Mouse (Mus musculus): ENCODE measurements around the gene Itgb3. TPM values are rescaled to one million over a fixed set of nuclear protein-coding genes. Genes with fewer than 3 reads are reported as not detected.

The Itgb3 gene
- total RNA-seq, 2 experiments from 2014 or later = 2.0 to 4.0 TPM

GRCm38 (mm10) chr11:104618638-104619076, 10.9 kb downstream of the Itgb3 start:
- peak; percentile 19 for ATAC-seq (replicated peaks; ENCODE audit: poor library complexity)

- no peak for ATAC-seq (replicated peaks; ENCODE audit: poor library complexity)
These were observed 11.6 kb downstream of the Itgb3 start for GRCm38 (mm10) chr11:104619084-104620022.

GRCm38 (mm10) chr11:104622040-104622962, 14.5 kb downstream of the Itgb3 start:
- ATAC-seq (replicated peaks; ENCODE audit: poor library complexity) = peak; percentile 32

GRCm38 (mm10) chr11:104624791-104625391, 17.1 kb downstream of the Itgb3 start:
- no peak for ATAC-seq (replicated peaks; ENCODE audit: poor library complexity)

GRCm38 (mm10) chr11:104625453-104626402, 17.9 kb downstream of the Itgb3 start:
- ATAC-seq (replicated peaks; ENCODE audit: poor library complexity) = peak; percentile 16; the same call in 1 of the 2 replicates

GRCm38 (mm10) chr11:104626635-104627034, 18.8 kb downstream of the Itgb3 start:
- no peak for ATAC-seq (replicated peaks; ENCODE audit: poor library complexity)

GRCm38 (mm10) chr11:104627616-104628301, 20.0 kb downstream of the Itgb3 start:
- no peak for ATAC-seq (replicated peaks; ENCODE audit: poor library complexity)

GRCm38 (mm10) chr11:104628566-104628965, 20.8 kb downstream of the Itgb3 start:
- ATAC-seq (replicated peaks; ENCODE audit: poor library complexity) = no peak

- peak; percentile 30; the same call in 1 of the 2 replicates for ATAC-seq (replicated peaks; ENCODE audit: poor library complexity)
These were observed 22.5 kb downstream of the Itgb3 start for GRCm38 (mm10) chr11:104630185-104630835.

GRCm38 (mm10) chr11:104631306-104631705, 23.5 kb downstream of the Itgb3 start:
- ATAC-seq (replicated peaks; ENCODE audit: poor library complexity) = no peak

- peak; percentile 78 for ATAC-seq (replicated peaks; ENCODE audit: poor library complexity)
These were observed 29.2 kb downstream of the Itgb3 start for GRCm38 (mm10) chr11:104637010-104637409.

GRCm38 (mm10) chr11:104638006-104638405, 30.2 kb downstream of the Itgb3 start:
- no peak for ATAC-seq (replicated peaks; ENCODE audit: poor library complexity)

- peak; percentile 50 for ATAC-seq (replicated peaks; ENCODE audit: poor library complexity)
These were observed 31.1 kb downstream of the Itgb3 start for GRCm38 (mm10) chr11:104638906-104639305.

GRCm38 (mm10) chr11:104639634-104640033, 31.8 kb downstream of the Itgb3 start:
- no peak for ATAC-seq (replicated peaks; ENCODE audit: poor library complexity)

GRCm38 (mm10) chr11:104640894-104641293, 33.1 kb downstream of the Itgb3 start:
- no peak for ATAC-seq (replicated peaks; ENCODE audit: poor library complexity)

- ATAC-seq (replicated peaks; ENCODE audit: poor library complexity) = no peak
These were observed 35.4 kb downstream of the Itgb3 start for GRCm38 (mm10) chr11:104643236-104643635.

GRCm38 (mm10) chr11:104645402-104645801, 37.6 kb downstream of the Itgb3 start:
- no peak for ATAC-seq (replicated peaks; ENCODE audit: poor library complexity)

GRCm38 (mm10) chr11:104646173-104646572, 38.4 kb downstream of the Itgb3 start:
- no peak for ATAC-seq (replicated peaks; ENCODE audit: poor library complexity)

GRCm38 (mm10) chr11:104646611-104647010, 38.8 kb downstream of the Itgb3 start:
- ATAC-seq (replicated peaks; ENCODE audit: poor library complexity) = no peak
